Mouse (Mus musculus) heart, postnatal 0 days (tissue): ENCODE measurements around the gene Psmd9.
A peak's percentile ranks its signal among the peaks of the same experiment; 100 is the strongest.

Experiments used
- CTCF ChIP-seq: IDR thresholded peaks from 2 replicates; pipeline ENCODE4 v1.5.1; 2016; ENCODE audit warnings: antibody characterized with exemption, control low read depth, low read depth
- EP300 ChIP-seq: IDR thresholded peaks from 2 replicates; pipeline ENCODE4 v1.6.1; 2016; ENCODE audit warnings: antibody characterized with exemption, low read depth

- TF ChIP-seq EP300 (no peak; the same call in 1 of the 2 replicates), CTCF (peak; percentile 15; the same call in 1 of the 2 replicates)
Measured at GRCm38 (mm10) chr5:123138230-123138911, 30.8 kb upstream of the Psmd9 start.
